Mouse (Mus musculus) MEL (cell line): ENCODE measurements at regions not wholly inside any gene's neighbourhood (a gene's known extent, or its start where the extent isn't known, plus 50 kb on each side); places are given as distances from the start of the nearest gene placed in this dataset.

Experiments
- CHD2 ChIP-seq: IDR thresholded peaks from 2 replicates; pipeline ENCODE4 v1.6.1; 2011; ENCODE audit warnings: low read length, improper control_type of control experiment
- CTCF ChIP-seq, 3 experiments: IDR thresholded peaks in 2 of 3; conservative IDR thresholded peaks in 1 of 3; 2 replicates each; pipeline ENCODE4 v1.5.1; 2011 to 2012; ENCODE audit warnings: low read length in 3 of 3, low read depth in 2 of 3, mild to moderate bottlenecking in 2 of 3, improper control_type of control experiment in 1 of 3, inconsistent platforms in 1 of 3, mixed read lengths in 1 of 3, moderate library complexity in 1 of 3; ENCODE audit not compliant: control insufficient read depth in 1 of 3, insufficient read depth in 1 of 3, poor library complexity in 1 of 3, severe bottlenecking in 1 of 3

- TF ChIP-seq CHD2 (no peak), CTCF (IDR thresholded peaks at IDR 0.05 in 2 of 3, conservative IDR thresholded peaks at IDR 0.05 in 1 of 3; ENCODE audit: control insufficient read depth in 1 of 3, insufficient read depth in 1 of 3, low read depth in 2 of 3, low read length in 3 of 3, poor library complexity in 1 of 3, severe bottlenecking in 1 of 3) (no peak)
Measured at GRCm38 (mm10) chr2:27599769-27600167, 76.5 kb upstream of the Rxra start.
